Mouse (Mus musculus) forebrain, embryonic 16.5 days (tissue): ENCODE data around the gene Fto. TPM values are rescaled to one million over a fixed set of nuclear protein-coding genes. Genes with fewer than 3 reads are reported as not detected.

Source experiments
- ATAC-seq: fragments of 200-750 bp; cut with Nextera tagmentation; 2 replicates; pipeline ENCODE4 v1.8.0; 2017; ENCODE audit warnings: mild to moderate bottlenecking, moderate library complexity
- H3K27ac ChIP-seq: fragments of 300-500 bp; sonication (generic); 2 replicates; pipeline ENCODE4 v1.5.1; 2014; ENCODE audit warnings: low read length, control low read depth
- H3K27me3 ChIP-seq: fragments of 300-500 bp; sonication (generic); replicated peaks from 2 replicates; pipeline ENCODE4 v1.6.1; 2014; ENCODE audit warnings: low read length; ENCODE audit not compliant: control insufficient read depth, insufficient read depth
- H3K36me3 ChIP-seq: fragments of 300-500 bp; sonication (generic); 2 replicates; pipeline ENCODE4 v1.6.1; 2014; ENCODE audit not compliant: control insufficient read depth, insufficient read depth
- H3K4me1 ChIP-seq: fragments of 300-500 bp; sonication (generic); replicated peaks from 2 replicates; pipeline ENCODE4 v1.6.1; 2014; ENCODE audit warnings: low read length; ENCODE audit not compliant: control insufficient read depth, insufficient read depth
- H3K4me2 ChIP-seq: fragments of 300-500 bp; sonication (generic); 2 replicates; pipeline ENCODE4 v1.6.1; 2014; ENCODE audit warnings: mild to moderate bottlenecking, low read length, control low read depth
- H3K4me3 ChIP-seq: fragments of 300-500 bp; sonication (generic); replicated peaks from 2 replicates; pipeline ENCODE4 v1.5.1; 2014; ENCODE audit warnings: mild to moderate bottlenecking, low read length, control low read depth
- H3K9ac ChIP-seq: fragments of 300-500 bp; sonication (generic); replicated peaks from 2 replicates; pipeline ENCODE4 v1.6.1; 2014; ENCODE audit warnings: low read depth, low read length, control low read depth
- H3K9me3 ChIP-seq: fragments of 300-500 bp; sonication (generic); 2 replicates; pipeline ENCODE4 v1.6.1; 2016; ENCODE audit warnings: low read length; ENCODE audit not compliant: control insufficient read depth
- WGBS: fragments of 180-500 bp; shearing (Covaris S2); extraction: QIAGEN DNeasy Blood & Tissue Kit; methylation state at CpG from one replicate; pipeline ENCODE4 v1.1.7; 2014; 5-methylcytosine and 5-hydroxymethylcytosine counted together
- polyA plus RNA-seq: library from polyadenylated mRNA; unstranded; fragments of >200 nt; fragmentation: Nextera tagmentation; extraction: Ambion mirVana; gene quantifications from 2 replicates; pipeline ENCODE4 v1.2.1, GENCODE M21; 2015

Fto gene
- polyA plus RNA-seq, 1 experiment from 2014 or later = 132 TPM

DNA sequence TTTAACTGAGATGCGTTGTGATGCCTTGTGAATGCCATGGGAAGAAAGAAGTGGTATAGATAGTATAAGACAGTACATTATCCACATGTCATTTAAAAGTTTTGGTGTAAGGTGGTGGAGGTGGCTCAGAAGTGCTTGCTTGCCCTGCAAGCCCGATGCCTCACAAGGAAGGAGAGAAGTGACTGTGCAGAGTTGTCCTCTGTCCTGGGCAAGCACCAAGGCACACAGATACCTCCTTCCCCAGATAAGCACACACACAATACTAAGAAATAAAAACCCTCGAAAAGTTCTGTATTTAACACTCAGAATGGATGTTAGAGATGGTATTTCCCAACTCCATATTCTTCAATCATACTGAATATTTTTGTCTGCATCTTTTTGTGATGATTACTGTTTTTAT, 39.3 kb downstream of the Fto start:
- no peak overlapping the region for H3K9ac ChIP-seq
- no peaks in the 10 kb centered on the region for H3K9me3 ChIP-seq
- no peak for ATAC-seq
- H3K4me3 ChIP-seq = no peak overlapping the region
- no peak overlapping the region for H3K27ac ChIP-seq
- H3K4me1 ChIP-seq = peaks cover 27% of the 10 kb centered on the region
- no peaks in the 10 kb centered on the region for H3K36me3 ChIP-seq
- 96% methylated on average over 3 of the region's 3 CpGs for WGBS
- no peaks in the 10 kb centered on the region for H3K27me3 ChIP-seq
- H3K4me2 ChIP-seq = no peak overlapping the region

DNA sequence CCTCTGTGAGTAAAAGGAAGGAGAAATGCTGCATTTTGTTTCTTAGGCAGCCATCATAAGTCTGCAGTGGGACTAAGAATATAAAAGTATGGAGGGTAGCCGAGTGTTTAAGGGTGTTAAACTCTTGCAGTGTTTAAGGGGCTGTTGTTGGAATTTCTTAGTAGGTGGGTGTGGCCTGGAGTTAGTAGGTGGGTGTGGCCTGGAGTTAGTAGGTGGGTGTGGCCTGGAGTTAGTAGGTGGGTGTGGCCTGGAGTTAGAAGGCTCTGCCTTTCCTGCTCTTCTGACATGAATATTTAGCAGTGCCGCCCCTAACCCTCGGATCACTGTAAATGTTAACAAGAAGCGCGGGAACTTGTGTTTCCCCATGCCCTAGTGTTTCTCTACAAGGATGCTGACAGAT, 39.7 kb downstream of the Fto start:
- Histone ChIP-seq H3K36me3 (no peaks in the 10 kb centered on the region), H3K4me2 (no peak overlapping the region), H3K9ac (no peak overlapping the region), H3K27ac (no peak overlapping the region), H3K4me1 (peaks cover 27% of the 10 kb centered on the region), H3K9me3 (no peaks in the 10 kb centered on the region), H3K27me3 (no peaks in the 10 kb centered on the region), H3K4me3 (no peak overlapping the region)
- ATAC-seq = no peak
- 82% methylated on average over 5 of the region's 5 CpGs for WGBS

DNA sequence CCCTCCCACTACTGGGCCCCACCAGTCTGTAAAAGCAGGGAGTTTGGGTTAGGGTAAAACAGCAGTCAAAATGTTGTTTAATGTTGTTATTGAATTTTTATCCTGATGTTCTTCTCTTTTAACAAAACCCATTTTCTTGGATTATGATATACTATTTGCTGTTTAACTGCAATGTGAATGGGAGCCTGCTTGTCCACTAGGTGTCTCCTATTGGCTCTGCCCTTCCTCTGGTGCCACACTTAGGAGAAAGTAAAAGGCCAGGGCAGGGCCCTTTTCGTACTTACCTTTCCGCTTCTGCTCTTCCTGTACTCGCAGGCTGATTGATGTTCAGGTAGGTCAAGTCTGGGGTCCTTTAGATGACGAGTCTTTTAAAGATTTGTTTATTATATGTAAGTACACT, 40.6 kb downstream of the Fto start:
- 95% methylated on average over 4 of the region's 4 CpGs for WGBS
- no peaks in the 10 kb centered on the region for H3K9me3 ChIP-seq
- no peak overlapping the region for H3K27ac ChIP-seq
- no peak for ATAC-seq
- H3K4me1 ChIP-seq = peaks cover 27% of the 10 kb centered on the region
- H3K4me2 ChIP-seq = no peak overlapping the region
- H3K36me3 ChIP-seq = no peaks in the 10 kb centered on the region
- H3K4me3 ChIP-seq = no peak overlapping the region
- no peaks in the 10 kb centered on the region for H3K27me3 ChIP-seq
- H3K9ac ChIP-seq = no peak overlapping the region

DNA sequence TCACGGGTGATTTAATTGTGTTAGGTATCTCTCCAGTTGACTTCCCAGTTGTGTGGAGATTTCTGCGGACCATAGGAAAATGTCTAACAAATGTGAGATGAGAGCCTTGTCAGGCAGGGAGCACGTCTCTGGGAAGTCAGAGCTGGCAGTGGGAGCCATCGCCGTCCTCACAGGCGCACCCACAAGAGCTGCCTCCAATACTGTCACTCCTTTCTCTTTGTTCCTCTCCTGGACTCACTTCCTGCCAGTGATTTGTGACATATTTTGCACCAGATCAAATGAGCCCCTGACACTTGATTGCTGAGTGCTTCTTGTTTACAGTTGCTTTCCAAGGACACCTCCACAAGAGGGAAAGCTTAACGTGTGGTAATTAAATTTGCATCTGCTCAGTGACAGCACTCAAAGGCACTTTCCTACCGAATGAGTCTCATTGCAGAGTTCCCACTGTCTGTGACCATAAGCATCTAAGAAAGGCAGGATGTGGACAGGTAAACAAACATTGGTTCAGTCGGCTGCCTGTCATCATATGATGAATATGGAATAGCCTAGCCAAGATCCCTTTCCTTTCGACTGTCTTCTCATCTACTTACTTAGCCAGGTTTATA, 42.1 kb downstream of the Fto start:
- 20% methylated on average over 10 of the region's 10 CpGs for WGBS
- Histone ChIP-seq H3K4me2 (peak overlapping the region; percentile 34), H3K9me3 (no peaks in the 10 kb centered on the region)

DNA sequence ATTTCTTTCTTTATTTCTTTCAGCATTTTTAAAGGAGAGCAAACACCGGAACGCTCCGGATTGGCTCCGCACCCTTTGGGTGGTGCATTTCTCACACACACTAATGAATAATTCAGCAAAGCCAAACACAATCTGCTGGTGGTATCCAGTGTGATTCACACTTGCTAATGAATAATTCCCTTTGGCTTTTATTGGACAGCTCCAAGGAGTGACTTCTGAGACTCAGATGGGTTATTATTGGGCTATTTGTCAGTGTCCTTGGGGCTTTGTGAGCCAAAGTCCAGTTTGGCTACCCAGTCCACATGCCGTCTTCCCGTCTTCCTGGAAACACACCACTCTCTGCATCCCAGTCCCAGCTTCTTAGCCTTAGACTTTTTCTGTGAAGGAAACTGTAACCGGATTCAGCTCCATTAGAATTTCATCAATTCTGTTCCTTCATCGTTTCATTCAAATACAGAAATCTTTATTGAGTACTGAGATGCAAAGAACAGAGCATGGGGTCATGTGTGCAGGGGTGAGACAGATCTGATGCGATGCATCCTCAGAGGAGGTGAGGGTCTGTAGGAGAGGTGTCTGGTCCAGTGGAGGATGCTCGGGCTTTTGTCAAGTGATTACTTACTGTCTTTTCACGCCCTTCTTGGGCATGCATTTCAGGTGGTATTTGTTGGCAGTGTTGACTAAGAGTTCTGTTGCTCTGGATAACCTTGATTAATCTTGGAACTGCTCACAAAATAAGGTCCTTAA, 42.8 kb downstream of the Fto start:
- Histone ChIP-seq H3K27ac (no peak overlapping the region), H3K9ac (no peak overlapping the region), H3K36me3 (no peaks in the 10 kb centered on the region), H3K4me2 (peak overlapping the region; percentile 34), H3K9me3 (no peaks in the 10 kb centered on the region), H3K27me3 (no peaks in the 10 kb centered on the region), H3K4me1 (peaks cover 22% of the 10 kb centered on the region), H3K4me3 (no peak overlapping the region)
- peak; percentile 83 for ATAC-seq
- WGBS = 51% methylated on average over 11 of the region's 11 CpGs

More for the DNA sequence above, 42.1 kb downstream of the Fto start:
- Histone ChIP-seq H3K27ac (peak overlapping the region; percentile 71), H3K9ac (no peak overlapping the region), H3K36me3 (no peaks in the 10 kb centered on the region), H3K27me3 (no peaks in the 10 kb centered on the region), H3K4me3 (no peak overlapping the region), H3K4me1 (peaks cover 27% of the 10 kb centered on the region)
- ATAC-seq = peak; percentile 66

DNA sequence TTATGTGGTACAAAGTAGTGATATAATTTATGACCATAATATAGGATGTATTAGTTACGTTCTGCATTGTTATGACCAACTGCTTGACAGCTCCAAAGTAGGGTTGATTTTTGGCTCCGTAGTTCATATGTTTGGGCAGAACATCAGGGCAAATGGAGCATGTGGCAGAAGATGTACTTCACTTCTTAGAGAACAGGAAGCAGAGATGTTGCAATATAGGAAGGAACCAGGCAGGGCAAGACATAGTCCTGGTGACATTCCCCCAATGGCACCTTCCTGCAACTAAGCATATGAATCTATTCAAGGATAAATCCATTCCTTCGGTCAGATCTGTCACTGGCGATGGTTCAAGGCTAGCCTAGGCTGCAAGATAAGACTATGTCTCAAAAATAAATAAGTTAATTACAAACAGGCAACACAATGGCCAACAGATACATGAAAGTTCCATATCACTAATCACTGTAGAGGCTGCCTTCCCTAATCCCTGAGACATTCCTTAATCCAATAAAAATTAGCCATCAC, 44.2 kb downstream of the Fto start:
- no peak overlapping the region for H3K4me2 ChIP-seq
- H3K4me1 ChIP-seq = peaks cover 22% of the 10 kb centered on the region
- no peaks in the 10 kb centered on the region for H3K27me3 ChIP-seq
- no peak overlapping the region for H3K27ac ChIP-seq
- no peak for ATAC-seq
- H3K9ac ChIP-seq = no peak overlapping the region
- no peak overlapping the region for H3K4me3 ChIP-seq
- 91% methylated on average over 4 of the region's 4 CpGs for WGBS
- no peaks in the 10 kb centered on the region for H3K36me3 ChIP-seq
- H3K9me3 ChIP-seq = no peaks in the 10 kb centered on the region

DNA sequence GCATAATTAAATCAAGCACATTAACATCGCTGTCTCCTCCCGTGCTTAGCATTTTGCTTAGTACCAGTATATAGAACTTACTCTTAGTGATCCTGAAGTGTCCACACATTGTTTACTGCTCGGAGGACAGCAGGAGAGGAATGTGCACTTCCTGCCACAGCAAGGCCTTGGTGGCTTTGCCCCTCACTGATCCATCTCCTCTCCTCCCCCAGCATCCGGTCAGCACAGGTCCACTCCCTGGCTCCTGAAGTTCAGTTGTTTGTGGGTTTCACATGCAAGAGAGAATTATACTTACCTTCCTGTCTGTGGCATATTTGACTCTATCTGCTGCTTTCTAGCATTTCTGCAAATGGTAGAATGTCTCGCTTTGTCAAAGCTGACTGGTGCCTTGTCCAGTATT, 44.7 kb downstream of the Fto start:
- Histone ChIP-seq H3K4me2 (no peak overlapping the region), H3K4me1 (peaks cover 22% of the 10 kb centered on the region), H3K36me3 (no peaks in the 10 kb centered on the region), H3K27me3 (no peaks in the 10 kb centered on the region), H3K9ac (no peak overlapping the region), H3K4me3 (no peak overlapping the region), H3K27ac (no peak overlapping the region), H3K9me3 (no peaks in the 10 kb centered on the region)
- 81% methylated on average over 5 of the region's 5 CpGs for WGBS
- ATAC-seq = no peak

DNA sequence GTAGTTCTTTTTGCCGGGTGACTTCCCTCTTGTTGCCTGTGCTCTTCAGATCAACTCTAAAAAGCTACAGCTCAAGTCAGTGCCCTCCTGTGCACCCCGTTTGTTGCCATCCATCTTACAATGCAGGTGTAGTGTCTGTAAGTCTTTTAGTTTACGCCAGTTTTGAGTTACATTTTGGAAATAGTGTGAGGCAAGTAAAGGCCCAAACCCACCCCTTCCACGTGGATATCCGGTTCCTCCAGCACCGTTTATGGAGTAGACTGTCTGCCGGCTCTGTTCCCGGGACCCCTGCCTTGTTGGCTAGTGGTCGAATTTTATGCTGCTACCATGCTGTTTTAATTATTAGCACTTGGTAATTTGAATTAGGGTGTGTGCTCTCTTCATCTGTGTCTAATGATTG, 46.2 kb downstream of the Fto start:
- no peaks in the 10 kb centered on the region for H3K9me3 ChIP-seq
- ATAC-seq = no peak
- WGBS = 87% methylated on average over 9 of the region's 9 CpGs

DNA sequence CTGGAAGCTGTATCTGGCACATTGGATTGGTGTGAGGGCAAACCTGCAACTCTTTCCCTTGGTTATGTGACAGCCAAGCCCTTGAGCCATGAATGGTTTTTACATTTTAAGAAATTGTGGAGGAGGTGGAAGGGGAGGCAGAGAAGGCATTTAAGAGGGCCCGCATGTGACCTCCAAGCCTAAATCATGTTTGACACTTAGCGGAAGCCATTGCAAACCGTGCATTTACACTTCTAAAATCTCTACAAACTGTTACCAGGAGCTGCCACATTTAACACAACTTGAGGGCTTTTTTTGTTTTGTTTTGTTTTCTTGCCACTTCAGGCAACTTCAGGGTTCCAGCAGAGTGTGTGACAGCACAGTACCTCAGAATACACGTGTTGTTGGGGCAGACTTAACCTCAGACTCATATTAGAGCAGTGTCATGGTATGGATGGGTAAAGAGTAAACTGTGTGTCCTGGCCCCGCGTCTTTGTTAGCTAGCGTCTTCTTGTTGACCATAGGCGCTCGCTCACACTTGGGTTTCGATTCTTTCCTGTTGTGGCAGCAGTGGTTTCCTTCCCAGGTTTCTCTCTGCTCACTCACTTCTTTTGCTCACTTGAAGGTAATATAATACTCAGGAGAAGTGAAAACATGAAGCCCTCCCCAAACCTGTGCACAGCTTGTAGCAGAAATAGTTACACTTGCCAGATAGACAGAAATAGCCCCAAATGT, 47.5 kb downstream of the Fto start:
- Histone ChIP-seq H3K27ac (no peak overlapping the region), H3K27me3 (no peaks in the 10 kb centered on the region)

More for the DNA sequence above, 46.2 kb downstream of the Fto start:
- Histone ChIP-seq H3K27me3 (no peaks in the 10 kb centered on the region), H3K4me1 (peaks cover 22% of the 10 kb centered on the region), H3K9ac (no peak overlapping the region), H3K4me2 (no peak overlapping the region), H3K4me3 (no peak overlapping the region), H3K36me3 (no peaks in the 10 kb centered on the region), H3K27ac (no peak overlapping the region)

More for the DNA sequence above, 47.5 kb downstream of the Fto start:
- no peak for ATAC-seq
- Histone ChIP-seq H3K4me2 (no peak overlapping the region), H3K9me3 (no peaks in the 10 kb centered on the region), H3K36me3 (no peaks in the 10 kb centered on the region), H3K4me1 (peaks cover 22% of the 10 kb centered on the region), H3K4me3 (no peak overlapping the region), H3K9ac (no peak overlapping the region)
- 88% methylated on average over 10 of the region's 10 CpGs for WGBS
